Mouse (Mus musculus): ENCODE results near the gene Gm44596. TPM values are rescaled to one million over a fixed set of nuclear protein-coding genes. Genes with fewer than 3 reads are reported as not detected.

Gene Gm44596
- polyA plus RNA-seq, 1 experiment from 2014 or later, result not detected

DNA sequence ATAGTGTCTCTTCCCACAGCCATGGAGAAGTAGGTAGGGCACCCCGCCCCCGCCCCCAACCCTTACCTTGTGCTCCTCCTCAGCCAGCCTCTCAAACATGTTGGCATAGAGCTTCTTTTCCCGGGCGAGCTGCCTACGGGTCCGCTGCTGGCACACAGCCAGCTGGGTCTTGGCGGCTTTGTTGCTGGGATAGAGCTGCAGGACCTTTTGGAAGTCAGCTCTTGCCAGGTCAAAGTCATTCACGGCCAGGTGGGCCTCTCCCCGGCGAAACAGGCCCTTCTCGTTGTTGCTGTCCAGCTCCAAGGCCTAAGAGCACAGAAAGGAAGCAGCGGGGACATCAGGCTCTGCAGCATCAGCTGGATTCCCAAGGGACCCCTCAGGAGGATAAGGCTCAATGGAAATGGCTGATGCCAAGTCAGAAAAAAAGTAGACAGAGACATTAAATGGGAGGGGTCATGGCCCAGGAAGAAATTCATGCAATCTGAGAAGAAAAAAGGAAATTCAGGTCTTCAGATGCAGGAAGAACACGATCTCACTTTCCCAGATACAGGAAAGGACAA, 57.1 kb downstream of the Gm44596 start:
- Histone ChIP-seq H3K27ac (ENCODE audit: low read length) (no peak overlapping the region), H3K9ac (ENCODE audit: low read length) (no peak overlapping the region), H3K36me3 (ENCODE audit: control insufficient read depth, insufficient read depth, low read length) (peaks cover 57% of the 10 kb centered on the region), H3K4me3 (replicated peaks; ENCODE audit: low read length) (no peak overlapping the region), H3K27me3 (ENCODE audit: control insufficient read depth, insufficient read depth, low read length) (no peaks in the 10 kb centered on the region), H3K4me1 (ENCODE audit: control insufficient read depth, insufficient read depth, low read length) (peaks cover 11% of the 10 kb centered on the region), H3K4me2 (ENCODE audit: low read depth, low read length) (no peak overlapping the region), H3K9me3 (replicated peaks; ENCODE audit: control insufficient read depth, low read length) (no peaks in the 10 kb centered on the region)
- no peak for ATAC-seq (ENCODE audit: insufficient read depth, low FRiP score)
- 83% methylated on average over 13 of the region's 13 CpGs for WGBS

DNA sequence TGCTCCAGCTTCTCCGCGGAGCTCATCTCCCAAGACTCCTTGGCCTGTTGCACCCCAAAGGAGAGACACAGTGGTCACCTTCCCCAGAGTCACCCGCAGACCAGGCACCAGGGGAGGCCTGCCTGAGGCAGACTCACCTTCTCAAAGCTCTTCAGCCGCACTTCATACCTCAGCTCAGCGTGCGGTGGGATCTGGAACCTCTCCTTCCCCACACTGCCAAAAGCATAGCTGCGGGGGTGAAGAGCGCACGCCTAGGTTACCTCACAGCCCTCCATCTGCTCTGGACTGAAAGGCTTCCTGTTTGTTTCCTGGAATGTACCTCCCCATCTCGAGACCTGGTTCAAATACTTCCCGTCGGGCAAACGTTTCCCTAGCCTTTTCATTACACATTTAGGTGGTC, 58.3 kb downstream of the Gm44596 start:
- ATAC-seq (ENCODE audit: insufficient read depth, low FRiP score), result no peak
- no peaks in the 10 kb centered on the region for H3K9me3 ChIP-seq (replicated peaks; ENCODE audit: control insufficient read depth, low read length)
- 94% methylated on average over 13 of the region's 13 CpGs for WGBS
- no peak overlapping the region for H3K4me3 ChIP-seq (replicated peaks; ENCODE audit: low read length)
- H3K27ac ChIP-seq (ENCODE audit: low read length), result no peak overlapping the region
- H3K9ac ChIP-seq (ENCODE audit: low read length), result no peak overlapping the region
- H3K36me3 ChIP-seq (ENCODE audit: control insufficient read depth, insufficient read depth, low read length), result peaks cover 57% of the 10 kb centered on the region
- no peaks in the 10 kb centered on the region for H3K27me3 ChIP-seq (ENCODE audit: control insufficient read depth, insufficient read depth, low read length)
- peaks cover 11% of the 10 kb centered on the region for H3K4me1 ChIP-seq (ENCODE audit: control insufficient read depth, insufficient read depth, low read length)
- no peak overlapping the region for H3K4me2 ChIP-seq (ENCODE audit: low read depth, low read length)

DNA sequence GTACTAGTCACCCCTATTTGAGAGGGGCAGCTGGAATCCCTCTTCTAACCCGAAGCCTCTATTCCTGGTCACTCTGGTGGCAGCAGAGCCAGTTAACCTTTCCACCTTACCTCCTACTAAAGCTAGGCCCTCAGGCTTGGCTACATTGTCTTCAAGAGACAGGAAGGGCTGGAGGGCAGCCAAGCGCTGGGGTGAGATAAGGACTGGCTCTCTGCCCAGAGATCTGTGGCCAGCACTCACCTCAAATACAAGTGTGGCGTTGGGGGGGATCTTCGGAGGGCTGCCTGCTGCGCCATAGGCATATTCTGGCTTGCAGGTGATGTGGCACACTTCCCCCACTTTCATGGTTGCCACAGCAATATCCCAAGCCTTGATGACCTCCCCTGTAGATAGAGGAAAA, 60.2 kb downstream of the Gm44596 start:
- Histone ChIP-seq H3K36me3 (ENCODE audit: control insufficient read depth, insufficient read depth, low read length) (peaks cover 49% of the 10 kb centered on the region), H3K4me3 (replicated peaks; ENCODE audit: low read length) (no peak overlapping the region), H3K9ac (ENCODE audit: low read length) (no peak overlapping the region), H3K27me3 (ENCODE audit: control insufficient read depth, insufficient read depth, low read length) (no peaks in the 10 kb centered on the region), H3K4me1 (ENCODE audit: control insufficient read depth, insufficient read depth, low read length) (peaks cover 14% of the 10 kb centered on the region), H3K4me2 (ENCODE audit: low read depth, low read length) (no peak overlapping the region), H3K9me3 (replicated peaks; ENCODE audit: control insufficient read depth, low read length) (no peaks in the 10 kb centered on the region), H3K27ac (ENCODE audit: low read length) (no peak overlapping the region)
- ATAC-seq (ENCODE audit: insufficient read depth, low FRiP score), result no peak
- WGBS, result 74% methylated on average over 5 of the region's 5 CpGs

DNA sequence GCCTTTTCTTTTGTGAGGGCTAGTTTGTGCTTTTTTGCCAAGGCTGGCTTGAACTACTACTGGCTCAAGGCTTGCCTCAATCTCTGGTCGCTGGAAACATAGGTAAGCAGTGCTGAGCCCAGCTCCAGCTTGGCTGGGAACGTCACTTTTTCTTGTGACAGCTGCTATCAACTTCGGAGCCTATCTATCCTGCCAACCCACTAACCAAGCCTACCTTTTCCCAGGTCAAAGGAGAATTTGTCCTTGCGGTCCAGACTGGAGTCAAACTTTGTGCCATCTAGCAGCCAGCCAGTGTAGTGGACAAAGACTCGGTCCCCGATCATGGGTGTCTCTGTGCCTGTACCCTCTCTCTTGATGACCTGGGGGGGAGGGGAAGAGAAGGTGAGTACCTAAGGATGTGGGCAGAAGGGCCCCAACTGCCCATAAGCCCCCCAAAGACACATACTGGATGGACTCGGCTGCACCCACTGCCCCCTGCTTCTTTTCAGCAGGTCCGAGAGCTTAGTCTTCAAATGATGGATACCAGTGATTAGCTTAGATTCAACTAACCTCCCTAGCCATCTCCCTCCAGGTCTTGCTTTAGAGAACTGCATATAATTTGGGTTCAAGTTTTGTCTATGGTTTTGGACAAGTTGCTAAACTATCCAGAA, 61.2 kb downstream of the Gm44596 start:
- 76% methylated on average over 8 of the region's 8 CpGs for WGBS
- Histone ChIP-seq H3K9ac (ENCODE audit: low read length) (peak overlapping the region; percentile 97), H3K36me3 (ENCODE audit: control insufficient read depth, insufficient read depth, low read length) (peaks cover 41% of the 10 kb centered on the region), H3K9me3 (replicated peaks; ENCODE audit: control insufficient read depth, low read length) (no peaks in the 10 kb centered on the region), H3K27ac (ENCODE audit: low read length) (0 out of 2 replicates have a peak overlapping the region, but pooled peaks have one; percentile 98), H3K27me3 (ENCODE audit: control insufficient read depth, insufficient read depth, low read length) (no peaks in the 10 kb centered on the region), H3K4me3 (replicated peaks; ENCODE audit: low read length) (peak overlapping the region; percentile 98), H3K4me2 (ENCODE audit: low read depth, low read length) (peak overlapping the region; percentile 56), H3K4me1 (ENCODE audit: control insufficient read depth, insufficient read depth, low read length) (peaks cover 14% of the 10 kb centered on the region)
- no peak for ATAC-seq (ENCODE audit: insufficient read depth, low FRiP score)

DNA sequence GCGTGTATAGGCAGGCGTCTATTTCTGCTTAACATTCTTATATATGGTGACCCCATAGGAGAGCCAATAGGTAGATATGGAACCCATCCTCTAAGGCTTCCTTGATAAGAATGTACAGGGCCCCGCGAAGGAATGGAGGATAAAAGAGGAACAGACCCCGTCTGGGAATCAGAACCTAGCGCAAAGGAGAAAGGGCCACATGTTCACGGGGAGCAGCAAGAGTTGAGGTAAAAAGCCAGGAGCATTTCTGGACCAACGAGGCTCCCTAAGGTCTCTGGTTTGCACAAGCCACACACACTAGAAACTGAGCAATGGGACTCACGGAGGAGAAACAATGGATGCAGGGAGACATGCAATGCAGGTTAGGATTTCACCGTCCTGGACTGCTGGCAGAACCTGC, 62.0 kb downstream of the Gm44596 start:
- H3K4me2 ChIP-seq (ENCODE audit: low read depth, low read length), result peak overlapping the region; percentile 56
- peak overlapping the region; percentile 98 for H3K4me3 ChIP-seq (replicated peaks; ENCODE audit: low read length)
- WGBS, result 3% methylated on average over 10 of the region's 10 CpGs
- peaks cover 36% of the 10 kb centered on the region for H3K36me3 ChIP-seq (ENCODE audit: control insufficient read depth, insufficient read depth, low read length)
- no peaks in the 10 kb centered on the region for H3K27me3 ChIP-seq (ENCODE audit: control insufficient read depth, insufficient read depth, low read length)
- H3K9me3 ChIP-seq (replicated peaks; ENCODE audit: control insufficient read depth, low read length), result no peaks in the 10 kb centered on the region
- ATAC-seq (ENCODE audit: insufficient read depth, low FRiP score), result no peak
- H3K27ac ChIP-seq (ENCODE audit: low read length), result peak overlapping the region; percentile 98
- peaks cover 14% of the 10 kb centered on the region for H3K4me1 ChIP-seq (ENCODE audit: control insufficient read depth, insufficient read depth, low read length)
- peak overlapping the region; percentile 97 for H3K9ac ChIP-seq (ENCODE audit: low read length)

DNA sequence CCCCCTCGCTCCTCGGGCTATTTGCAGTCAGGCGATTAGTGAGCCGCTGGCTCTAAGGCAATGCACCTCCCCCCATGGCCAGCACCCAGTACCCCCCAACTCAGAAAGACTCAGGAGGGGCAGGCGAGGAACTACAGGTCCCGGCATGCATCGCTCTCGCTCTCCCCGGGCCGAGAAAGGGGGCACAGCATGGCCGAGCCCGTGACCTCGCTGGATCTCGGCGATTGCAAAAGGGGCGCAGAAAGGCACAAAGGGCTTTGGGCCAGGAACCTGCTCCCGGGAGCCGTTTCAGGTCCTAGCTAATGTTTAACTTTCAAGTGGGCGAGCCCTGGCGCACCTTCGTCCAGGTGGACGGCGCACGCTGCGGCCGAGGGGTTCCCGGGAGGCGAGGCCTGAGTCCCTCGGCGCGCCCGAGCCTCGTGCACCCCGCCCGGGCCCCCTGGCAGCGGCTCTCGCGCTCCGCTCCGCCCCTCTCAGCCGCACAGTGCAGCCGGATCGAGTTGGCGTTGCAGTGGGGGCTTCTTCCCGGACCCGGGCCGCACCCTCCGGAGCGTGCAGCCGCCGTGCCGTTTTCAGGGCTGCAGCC, 62.5 kb downstream of the Gm44596 start:
- Histone ChIP-seq H3K27me3 (ENCODE audit: control insufficient read depth, insufficient read depth, low read length) (no peaks in the 10 kb centered on the region), H3K36me3 (ENCODE audit: control insufficient read depth, insufficient read depth, low read length) (peaks cover 30% of the 10 kb centered on the region), H3K4me2 (ENCODE audit: low read depth, low read length) (peak overlapping the region; percentile 56), H3K9ac (ENCODE audit: low read length) (peak overlapping the region; percentile 97), H3K27ac (ENCODE audit: low read length) (peak overlapping the region; percentile 98), H3K4me1 (ENCODE audit: control insufficient read depth, insufficient read depth, low read length) (peaks cover 14% of the 10 kb centered on the region), H3K4me3 (replicated peaks; ENCODE audit: low read length) (peak overlapping the region; percentile 98), H3K9me3 (replicated peaks; ENCODE audit: control insufficient read depth, low read length) (no peaks in the 10 kb centered on the region)
- peak; percentile 83 for ATAC-seq (ENCODE audit: insufficient read depth, low FRiP score)
- 1% methylated on average over 48 of the region's 52 CpGs for WGBS

DNA sequence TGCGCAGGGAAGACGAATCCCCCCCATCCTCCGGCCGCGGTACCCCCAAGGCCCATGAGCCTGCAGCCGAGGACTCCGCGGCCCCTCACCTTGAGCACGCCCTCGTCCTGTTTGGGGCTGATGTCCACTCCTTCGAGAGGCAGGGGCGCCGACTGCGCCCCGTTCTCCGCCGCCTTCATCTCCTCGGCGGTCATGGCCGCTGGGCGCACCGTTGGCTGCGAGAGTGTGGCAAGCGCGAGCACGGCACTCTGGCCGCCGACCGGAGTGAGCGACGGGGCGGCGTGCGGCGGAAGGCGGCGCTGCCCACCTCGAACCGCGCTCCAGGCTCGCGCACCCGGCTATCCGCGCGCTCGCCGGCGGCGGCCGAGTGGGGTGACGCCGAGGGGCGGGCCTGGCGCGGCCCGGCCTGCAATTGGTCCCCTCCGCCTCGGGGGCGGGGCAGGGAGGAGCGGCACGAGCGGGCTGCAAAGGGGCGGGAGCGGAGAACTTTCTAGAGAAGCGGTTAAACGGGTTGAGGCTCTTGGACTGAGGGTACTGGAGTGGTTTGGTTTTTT, 63.1 kb downstream of the Gm44596 start, which contains the start of gene Fkbp4:
TSS of gene Fkbp4 (minus strand) at position 361 of the 554 bp plus-strand sequence.
- H3K9me3 ChIP-seq (replicated peaks; ENCODE audit: control insufficient read depth, low read length), result no peaks in the 10 kb centered on the region
- peak within 1 kb of the TSS; percentile 97 for H3K9ac ChIP-seq (ENCODE audit: low read length)
- H3K4me1 ChIP-seq (ENCODE audit: control insufficient read depth, insufficient read depth, low read length), result peaks cover 14% of the 10 kb centered on the region
- peak within 1 kb of the TSS; percentile 56 for H3K4me2 ChIP-seq (ENCODE audit: low read depth, low read length)
- peak within 1 kb of the TSS; percentile 98 for H3K4me3 ChIP-seq (replicated peaks; ENCODE audit: low read length)
- peak within 1 kb of the TSS; percentile 98 for H3K27ac ChIP-seq (ENCODE audit: low read length)
- WGBS, result under 1% methylated on average over 66 of the region's 67 CpGs
- peaks cover 24% of the 10 kb centered on the region for H3K36me3 ChIP-seq (ENCODE audit: control insufficient read depth, insufficient read depth, low read length)
- peak; percentile 95 for ATAC-seq (ENCODE audit: insufficient read depth, low FRiP score)
- H3K27me3 ChIP-seq (ENCODE audit: control insufficient read depth, insufficient read depth, low read length), result no peaks in the 10 kb centered on the region

DNA sequence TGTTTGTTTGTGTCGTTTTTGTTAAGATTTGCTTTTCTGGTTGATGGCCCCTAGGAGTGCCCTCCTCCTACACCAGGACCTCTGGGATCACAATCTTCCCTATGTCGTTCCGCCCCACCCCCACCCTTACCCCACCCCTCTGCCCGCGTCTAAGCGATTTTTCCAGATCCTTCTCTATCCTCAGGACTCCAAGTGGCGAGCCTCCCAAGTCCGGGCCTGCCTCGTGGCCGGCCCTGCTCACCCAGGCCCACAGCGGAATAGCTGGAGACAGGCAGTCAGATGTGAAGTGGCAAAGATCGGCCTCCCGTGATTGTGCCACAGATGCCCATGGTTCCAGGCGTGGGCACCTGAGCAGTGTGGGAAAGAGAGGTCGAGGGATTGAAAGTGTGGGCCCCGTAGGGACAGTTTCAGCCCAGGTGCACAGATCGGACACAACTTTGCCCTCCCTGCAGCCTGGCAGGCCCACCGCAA, 63.6 kb downstream of the Gm44596 start:
- peak overlapping the region; percentile 84 for H3K27ac ChIP-seq (ENCODE audit: low read length)
- H3K4me2 ChIP-seq (ENCODE audit: low read depth, low read length), result peak overlapping the region; percentile 56
- H3K4me3 ChIP-seq (replicated peaks; ENCODE audit: low read length), result peak overlapping the region; percentile 98
- no peaks in the 10 kb centered on the region for H3K9me3 ChIP-seq (replicated peaks; ENCODE audit: control insufficient read depth, low read length)
- no peaks in the 10 kb centered on the region for H3K27me3 ChIP-seq (ENCODE audit: control insufficient read depth, insufficient read depth, low read length)
- ATAC-seq (ENCODE audit: insufficient read depth, low FRiP score), result peak; percentile 48; the same call in 1 of the 2 replicates
- H3K36me3 ChIP-seq (ENCODE audit: control insufficient read depth, insufficient read depth, low read length), result peaks cover 19% of the 10 kb centered on the region
- peak overlapping the region; percentile 74 for H3K9ac ChIP-seq (ENCODE audit: low read length)
- WGBS, result 20% methylated on average over 18 of the region's 18 CpGs
- H3K4me1 ChIP-seq (ENCODE audit: control insufficient read depth, insufficient read depth, low read length), result peaks cover 14% of the 10 kb centered on the region

DNA sequence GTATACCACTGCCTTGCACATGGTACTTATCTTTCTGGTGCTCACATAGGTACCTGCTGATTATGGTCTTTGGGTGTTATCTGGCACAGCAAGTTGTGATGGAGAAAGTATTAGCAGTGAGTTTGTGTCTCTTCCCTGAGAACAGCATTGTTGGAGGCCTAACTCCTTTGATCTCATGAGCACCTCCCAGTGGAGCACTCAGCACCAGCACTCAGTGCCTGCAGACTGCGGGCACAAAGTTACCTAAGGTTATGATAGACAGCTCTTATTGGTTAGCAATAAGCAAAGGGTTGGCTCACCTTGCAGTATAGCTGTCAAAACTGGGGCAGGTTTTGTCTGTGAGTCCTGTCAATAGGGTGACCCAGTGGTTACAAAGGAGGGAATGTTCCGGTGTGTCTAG, 64.9 kb downstream of the Gm44596 start:
- Histone ChIP-seq H3K36me3 (ENCODE audit: control insufficient read depth, insufficient read depth, low read length) (peaks cover 7% of the 10 kb centered on the region), H3K4me1 (ENCODE audit: control insufficient read depth, insufficient read depth, low read length) (peaks cover 14% of the 10 kb centered on the region), H3K4me3 (replicated peaks; ENCODE audit: low read length) (no peak overlapping the region), H3K9ac (ENCODE audit: low read length) (no peak overlapping the region), H3K9me3 (replicated peaks; ENCODE audit: control insufficient read depth, low read length) (no peaks in the 10 kb centered on the region), H3K27me3 (ENCODE audit: control insufficient read depth, insufficient read depth, low read length) (no peaks in the 10 kb centered on the region), H3K27ac (ENCODE audit: low read length) (no peak overlapping the region), H3K4me2 (ENCODE audit: low read depth, low read length) (no peak overlapping the region)
- ATAC-seq (ENCODE audit: insufficient read depth, low FRiP score), result no peak
- 94% methylated on average over 2 of the region's 2 CpGs for WGBS
